ENCODE assay signal across 8 mouse cellular contexts in genomic region chr8:117157769-117158091, GRCm38 (mm10). TPM values are rescaled to one million over a fixed set of nuclear protein-coding genes. Genes with fewer than 3 reads are reported as not detected.
DNase-seq lines count a peak whose midpoint lies in the region; ATAC-seq and TF ChIP-seq lines count a peak whose summit lies in the region.

No protein-coding gene starts in this region.

- peaks cover 7% of the 10 kb centered on the region for H3K4me1 ChIP-seq in cortical plate, adult 2 months (ENCODE audit: control insufficient read depth, insufficient read depth, low read length)

- H3K27ac ChIP-seq in cortical plate, adult 2 months (ENCODE audit: insufficient read depth, low read length): peak overlapping the region; percentile 20; the same call in 1 of the 2 replicates

- peak; percentile 97 for DNase-seq in gastrocnemius, adult 8-10 months (ENCODE audit: low spot score in 2 of 2)
- DNase-seq in induced T-regulatory cell, adult 2 months (ENCODE audit: low read depth): peak; percentile 97
- DNase-seq in left cerebral cortex, adult 9 months (ENCODE audit: low spot score in 2 of 2): peak; percentile 90 to 97
- peak; percentile 99 for DNase-seq in right cerebral cortex, postnatal 14 days
- DNase-seq in urinary bladder, postnatal 36 days (ENCODE audit: low spot score in 2 of 2): peak; percentile 95 to 96

- H3K4me3 ChIP-seq in cortical plate, adult 2 months (ENCODE audit: insufficient read depth, low read length): peak overlapping the region; percentile 91

- no peak for TF ChIP-seq CTCF in cortical plate, adult 2 months (IDR thresholded peaks at IDR 0.05; ENCODE audit: extremely low read depth, insufficient read depth, low read length)

- peak; percentile 91 for TF ChIP-seq POLR2A in cortical plate, adult 2 months (IDR thresholded peaks at IDR 0.05; ENCODE audit: extremely low read depth, insufficient read depth, low read length)

- peak; percentile 89 for ATAC-seq in activated CD4-positive, CD25-positive, alpha-beta regulatory T cell, adult 4 months
- peak; percentile 91 for ATAC-seq in megakaryocyte progenitor cell, adult 5-6 weeks (replicated peaks; ENCODE audit: poor library complexity)

RNA-seq across cellular contexts. Expression of gene Gan, which starts 0.2 kb away (rescaled TPM):
- polyA plus RNA-seq in activated CD4-positive, CD25-positive, alpha-beta regulatory T cell, adult 4 months (2017; shearing (Covaris generic)): 1 to 10 TPM; 2.1 to 2.2 TPM
- polyA plus RNA-seq in cortical plate, adult 2 months (2012; rRNA removed): 8.2 and 8.4 TPM in 2 replicates
- total RNA-seq in gastrocnemius, adult 8-10 months (2022): 1 to 10 TPM; 4.7 to 5.5 (median 4.9) TPM
- total RNA-seq in megakaryocyte progenitor cell, adult 5-6 weeks (2015): 4.2 and 4.7 TPM in 2 replicates
- total RNA-seq in megakaryocyte progenitor cell, adult 5-6 weeks (2017): 3.3 and 3.9 TPM in 2 replicates

Comparison
In these comparisons a context has a peak if more than half of its experiments do, and no peak if none do; other contexts are left out.
1. Peak in every context shown above with its lines: DNase-seq, ATAC-seq, H3K4me3 ChIP-seq and H3K27ac ChIP-seq.